Mouse (Mus musculus) liver, postnatal 0 days (tissue): Measurements from ENCODE around the gene Tmtc1.

Source experiments
- CTCF ChIP-seq: sonication (generic); IDR thresholded peaks from 2 replicates; pipeline ENCODE4 v1.5.1; 2016; ENCODE audit warnings: antibody characterized with exemption, low read depth
- EP300 ChIP-seq: IDR thresholded peaks from 2 replicates; pipeline ENCODE4 v1.6.1; 2016; ENCODE audit warnings: antibody characterized with exemption, low read depth, mild to moderate bottlenecking

GRCm38 (mm10) chr6:148436441-148437001, 7.7 kb downstream of the Tmtc1 start:
- no peak for TF ChIP-seq CTCF
- TF ChIP-seq EP300 = no peak
